Mouse (Mus musculus) embryonic fibroblast, embryonic 13.5 days (primary cell): ENCODE results near the gene Specc1. TPM values are rescaled to one million over a fixed set of nuclear protein-coding genes. Genes with fewer than 3 reads are reported as not detected.

Experiments used
- H3K27ac ChIP-seq: 2 replicates; pipeline ENCODE4 v1.5.1; 2012; ENCODE audit warnings: low read length, control low read depth, inconsistent platforms; ENCODE audit not compliant: insufficient read depth
- H3K4me1 ChIP-seq: 2 replicates; pipeline ENCODE4 v1.6.1; 2011; ENCODE audit warnings: low read length; ENCODE audit not compliant: control insufficient read depth, insufficient read depth
- H3K4me3 ChIP-seq: 2 replicates; pipeline ENCODE4 v1.5.1; 2011; ENCODE audit warnings: mild to moderate bottlenecking, control low read depth, low read length; ENCODE audit not compliant: insufficient read depth
- CTCF ChIP-seq: IDR thresholded peaks from 2 replicates; pipeline ENCODE4 v1.5.1; 2011; ENCODE audit warnings: mild to moderate bottlenecking, control low read depth, low read length, moderate library complexity, borderline replicate concordance; ENCODE audit not compliant: insufficient read depth
- POLR2A ChIP-seq: IDR thresholded peaks from 2 replicates; pipeline ENCODE4 v1.6.1; 2011; ENCODE audit warnings: low read depth, mild to moderate bottlenecking, control low read depth, low read length, moderate library complexity
- polyA plus RNA-seq: library from polyadenylated mRNA; stranded (reverse); fragments of >200 nt; gene quantifications from 2 replicates; pipeline ENCODE4 v1.2.4, GENCODE M21; 2011; ENCODE audit warnings: low read depth; ENCODE audit not compliant: missing spikeins, insufficient read length

Gene Specc1
- polyA plus RNA-seq, 1 experiment = 47.3 TPM

- H3K4me1 ChIP-seq = peaks cover 8% of the 10 kb centered on the region; the same call in 1 of the 2 replicates
- H3K27ac ChIP-seq = peak within 1 kb of the TSS; percentile 13
- no peak for TF ChIP-seq CTCF
- TF ChIP-seq POLR2A = peak; percentile 83
These were observed 292.1 kb downstream of the Specc1 start, which contains the start of gene Adora2b for GRCm38 (mm10) chr11:62248401-62249244. TSS of gene Adora2b (plus strand) at chr11:62248984.

GRCm38 (mm10) chr11:62249266-62250037 lies 292.9 kb downstream of the Specc1 start:
- Histone ChIP-seq H3K4me3 (peak overlapping the region; percentile 85), H3K4me1 (peaks cover 8% of the 10 kb centered on the region; the same call in 1 of the 2 replicates), H3K27ac (peak overlapping the region; percentile 13)
- TF ChIP-seq POLR2A = no peak
- TF ChIP-seq CTCF = no peak

More at GRCm38 (mm10) chr11:62248401-62249244, 292.1 kb downstream of the Specc1 start, which contains the start of gene Adora2b:
- peak within 1 kb of the TSS; percentile 85 for H3K4me3 ChIP-seq

GRCm38 (mm10) chr11:62251047-62251446 lies 294.5 kb downstream of the Specc1 start:
- Histone ChIP-seq H3K4me1 (peaks cover 8% of the 10 kb centered on the region; the same call in 1 of the 2 replicates), H3K27ac (peak overlapping the region; percentile 16), H3K4me3 (peak overlapping the region; percentile 85)
- no peak for TF ChIP-seq CTCF
- peak; percentile 56; the same call in 1 of the 2 replicates for TF ChIP-seq POLR2A

DNA sequence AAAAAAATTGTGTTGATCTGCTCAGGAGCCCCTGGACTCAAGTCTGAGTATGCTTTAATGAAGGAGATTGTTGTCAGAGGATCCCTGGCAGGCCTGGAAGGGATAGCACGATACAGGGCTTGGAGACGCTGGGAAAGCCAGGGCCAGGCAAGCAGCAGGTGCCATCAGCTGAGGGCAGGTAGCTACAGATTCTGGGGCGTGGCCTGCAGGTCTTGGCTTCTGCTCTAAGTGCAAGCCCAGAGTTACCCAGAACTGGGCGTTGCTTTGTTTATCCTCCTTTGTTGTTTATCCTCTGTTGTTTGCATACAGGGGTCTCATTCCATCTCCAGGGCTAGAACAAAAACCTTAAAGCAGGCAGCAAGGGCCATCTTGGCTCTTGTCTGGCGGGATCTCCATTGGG lies 296.8 kb downstream of the Specc1 start:
- H3K4me1 ChIP-seq = peaks cover 8% of the 10 kb centered on the region; the same call in 1 of the 2 replicates
- TF ChIP-seq CTCF (no peak), POLR2A (no peak)
- no peak overlapping the region for H3K27ac ChIP-seq
- H3K4me3 ChIP-seq = no peak overlapping the region

- Histone ChIP-seq H3K27ac (no peak overlapping the region), H3K4me3 (no peak overlapping the region), H3K4me1 (no peaks in the 10 kb centered on the region; the same call in 1 of the 2 replicates)
- no peak for TF ChIP-seq CTCF
- TF ChIP-seq POLR2A = no peak
These were observed 302.7 kb downstream of the Specc1 start for GRCm38 (mm10) chr11:62259214-62259613.

- no peak overlapping the region for H3K27ac ChIP-seq
- peaks cover 4% of the 10 kb centered on the region for H3K4me1 ChIP-seq
- H3K4me3 ChIP-seq = no peak overlapping the region
- TF ChIP-seq POLR2A (no peak), CTCF (no peak)
These were observed 307.0 kb downstream of the Specc1 start for GRCm38 (mm10) chr11:62263599-62263998.

DNA sequence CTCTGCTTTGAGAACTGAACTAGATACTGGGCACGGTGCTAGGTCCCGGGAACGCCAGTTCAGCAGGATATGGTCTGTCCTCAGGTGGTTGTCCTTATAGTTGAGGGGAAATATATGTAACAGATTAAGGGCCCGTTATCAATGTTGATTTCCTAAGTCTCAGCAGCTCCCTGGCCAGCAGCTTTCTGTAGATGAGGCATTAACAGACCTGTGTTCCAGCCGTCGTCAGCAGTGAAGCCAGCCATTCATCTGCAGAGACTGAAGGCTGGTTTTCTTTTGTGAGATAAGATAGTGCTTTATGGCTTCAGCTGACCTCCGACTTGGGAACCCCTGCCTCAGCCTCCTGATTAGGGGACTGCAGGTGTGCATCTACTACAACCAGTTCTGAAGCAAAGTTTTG lies 307.5 kb downstream of the Specc1 start:
- H3K4me1 ChIP-seq = peaks cover 5% of the 10 kb centered on the region
- H3K27ac ChIP-seq = no peak overlapping the region
- TF ChIP-seq CTCF = no peak
- TF ChIP-seq POLR2A = no peak
- no peak overlapping the region for H3K4me3 ChIP-seq

DNA sequence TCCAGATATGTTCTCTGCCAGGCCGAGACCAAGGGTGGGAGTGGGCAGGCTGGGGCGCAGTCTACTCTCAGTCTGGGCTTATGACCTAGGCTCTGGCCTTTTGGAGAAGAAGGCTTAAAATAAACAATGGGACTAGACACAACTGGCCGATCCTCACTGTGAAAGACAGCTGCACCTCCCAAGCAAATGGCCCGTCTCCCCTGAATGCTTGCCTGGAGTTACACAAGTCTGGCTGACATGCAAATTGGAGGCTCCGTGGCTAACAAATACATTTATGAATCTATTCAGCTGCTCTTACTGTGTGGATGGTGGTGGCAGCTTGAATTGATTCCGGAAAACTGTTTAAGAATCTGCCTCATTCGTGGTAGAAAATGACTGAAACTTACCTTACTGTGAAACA lies 309.1 kb downstream of the Specc1 start:
- H3K27ac ChIP-seq = no peak overlapping the region
- peaks cover 8% of the 10 kb centered on the region for H3K4me1 ChIP-seq
- TF ChIP-seq CTCF = no peak
- TF ChIP-seq POLR2A = no peak
- H3K4me3 ChIP-seq = no peak overlapping the region

- no peak for TF ChIP-seq POLR2A
- no peak for TF ChIP-seq CTCF
- Histone ChIP-seq H3K4me1 (peaks cover 8% of the 10 kb centered on the region), H3K4me3 (no peak overlapping the region), H3K27ac (no peak overlapping the region)
These were observed 310.1 kb downstream of the Specc1 start for GRCm38 (mm10) chr11:62266466-62267214.
